Mouse (Mus musculus): Measurements from ENCODE around the gene Ptprm.

DNA sequence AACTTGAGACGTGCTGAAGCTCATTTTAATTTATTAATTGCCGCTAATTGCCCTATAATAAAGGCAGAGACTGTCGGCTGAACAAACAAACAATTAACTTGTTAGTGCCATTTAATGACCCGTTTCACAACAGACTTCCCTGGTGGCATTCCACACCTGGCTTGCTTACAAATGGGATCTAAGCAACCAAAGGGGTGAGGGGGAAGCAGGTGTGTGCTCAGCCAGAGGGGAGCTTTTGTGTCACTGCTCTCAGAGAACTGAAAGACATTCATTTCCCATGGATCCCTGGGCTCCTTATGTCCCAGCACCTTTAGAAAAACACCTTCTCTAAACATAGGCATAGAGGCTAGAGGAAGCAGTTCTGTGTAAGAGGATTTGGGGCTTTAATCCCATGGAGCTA lies 536.9 kb downstream of the Ptprm start:
- TF ChIP-seq CTCF (IDR thresholded peaks at IDR 0.05; ENCODE audit: low read depth) (no peak), EP300 (IDR thresholded peaks at IDR 0.05; ENCODE audit: low read depth) (no peak)

Data from liver, embryonic 14.5 days (tissue).